Mouse (Mus musculus) ES-E14 (cell line): ENCODE data around the gene Fam25c. TPM values are rescaled to one million over a fixed set of nuclear protein-coding genes. Genes with fewer than 3 reads are reported as not detected.

ENCODE experiments used
- DNase-seq: peaks from one replicate; pipeline ENCODE4 v3.0.0-alpha.2; 2013; ENCODE audit warnings: low read depth, low spot score
- H3K27ac ChIP-seq: 2 replicates; pipeline ENCODE4 v1.5.1; 2012; ENCODE audit warnings: low read depth, mild to moderate bottlenecking, low read length, moderate library complexity, mixed read lengths; ENCODE audit not compliant: poor library complexity, insufficient read depth, severe bottlenecking
- H3K36me3 ChIP-seq: 2 replicates; pipeline ENCODE4 v1.6.1; 2012; ENCODE audit warnings: mild to moderate bottlenecking, low read length, moderate library complexity, mixed read lengths; ENCODE audit not compliant: control insufficient read depth, poor library complexity, insufficient read depth, severe bottlenecking
- H3K4me1 ChIP-seq, 2 experiments: fragments of 150-350 bp in 1 of 2; sonication (generic) in 1 of 2; 2 replicates each; pipeline ENCODE4 v1.6.1; 2012; ENCODE audit warnings: low read length in 2 of 2, mild to moderate bottlenecking in 1 of 2, mixed read lengths in 1 of 2; ENCODE audit not compliant: control insufficient read depth in 2 of 2, insufficient read depth in 2 of 2, poor library complexity in 1 of 2
- H3K4me3 ChIP-seq, 2 experiments: fragments of 150-350 bp in 1 of 2; sonication (generic) in 1 of 2; 2 replicates each; pipeline ENCODE4 v1.5.1; 2012; ENCODE audit warnings: low read length in 2 of 2, low read depth in 1 of 2, mild to moderate bottlenecking in 1 of 2, mixed read lengths in 1 of 2; ENCODE audit not compliant: insufficient read depth in 1 of 2, poor library complexity in 1 of 2, severe bottlenecking in 1 of 2
- H3K9ac ChIP-seq: 2 replicates; pipeline ENCODE4 v1.6.1; 2012; ENCODE audit warnings: low read depth, mild to moderate bottlenecking, low read length, mixed read lengths; ENCODE audit not compliant: poor library complexity, insufficient read depth, severe bottlenecking
- H3K9me3 ChIP-seq: fragments of 150-350 bp; sonication (generic); 2 replicates; pipeline ENCODE4 v1.6.1; 2012; ENCODE audit warnings: low read depth, mild to moderate bottlenecking, low read length; ENCODE audit not compliant: control insufficient read depth, insufficient read depth
- CHD2 ChIP-seq: IDR thresholded peaks from 2 replicates; pipeline ENCODE4 v1.6.1; 2014; ENCODE audit warnings: mild to moderate bottlenecking, low read depth, low read length, inconsistent platforms
- HCFC1 ChIP-seq: IDR thresholded peaks from 2 replicates; pipeline ENCODE4 v1.6.1; 2012; ENCODE audit warnings: low read length, inconsistent platforms, borderline replicate concordance; ENCODE audit not compliant: insufficient read depth
- MAFK ChIP-seq: IDR thresholded peaks from 2 replicates; pipeline ENCODE4 v1.6.1; 2014; ENCODE audit warnings: mild to moderate bottlenecking, low read depth, low read length, inconsistent platforms; ENCODE audit not compliant: insufficient read depth
- ZC3H11A ChIP-seq: IDR thresholded peaks from 2 replicates; pipeline ENCODE4 v1.6.1; 2012; ENCODE audit warnings: low read depth, mild to moderate bottlenecking, inconsistent platforms, low read length, borderline replicate concordance
- ZNF384 ChIP-seq: IDR thresholded peaks from 2 replicates; pipeline ENCODE4 v1.6.1; 2012; ENCODE audit warnings: low read depth, low read length, inconsistent platforms
- in situ Hi-C, 2 experiments: fragments of 600-800 bp; cut with MboI; formaldehyde crosslinking; loops; one replicate each; pipeline ENCODE4 v1.15.1; 2025; ENCODE audit warnings: low sequenced_read_pairs in 2 of 2, inconsistent platforms in 1 of 2; ENCODE audit not compliant: unreplicated experiment in 2 of 2
- total RNA-seq: library from RNA; depleted of rRNA; stranded (reverse); fragments of 300-350 nt; gene quantifications from 2 replicates; pipeline ENCODE4 v1.2.3, GENCODE M21; 2012

The Fam25c gene
- total RNA-seq, 1 experiment: 145 TPM

GRCm38 (mm10) chr14:34399301-34399700 is 44.1 kb upstream of the Fam25c start:
- peak overlapping the region; percentile 9; the same call in 1 of the 2 replicates for H3K9ac ChIP-seq
- peaks cover 4% of the 10 kb centered on the region; the same call in 1 of the 2 replicates for H3K36me3 ChIP-seq
- no peak for DNase-seq

GRCm38 (mm10) chr14:34398901-34399300 is 43.7 kb upstream of the Fam25c start:
- in situ Hi-C loops: loop anchor here in 1 of 2 experiments (10.0 kb wide), 1 partner anchor 314 kb away; the partner anchor contains the start of gene Anxa8
- peaks cover 4% of the 10 kb centered on the region; the same call in 1 of the 2 replicates for H3K36me3 ChIP-seq

More at GRCm38 (mm10) chr14:34399301-34399700, 44.1 kb upstream of the Fam25c start:
- Histone ChIP-seq H3K4me3 (peak overlapping the region; percentile 43 to 56; a peak in 2 of 4 replicates), H3K27ac (no peak overlapping the region), H3K4me1 (no peaks in the 10 kb centered on the region), H3K9me3 (no peaks in the 10 kb centered on the region)
- in situ Hi-C loops: loop anchor here in 1 of 2 experiments (10.0 kb wide), 1 partner anchor 314 kb away; the partner anchor contains the start of gene Anxa8
- TF ChIP-seq HCFC1 (no peak), CHD2 (no peak), ZC3H11A (no peak), ZNF384 (no peak), MAFK (no peak)

DNA sequence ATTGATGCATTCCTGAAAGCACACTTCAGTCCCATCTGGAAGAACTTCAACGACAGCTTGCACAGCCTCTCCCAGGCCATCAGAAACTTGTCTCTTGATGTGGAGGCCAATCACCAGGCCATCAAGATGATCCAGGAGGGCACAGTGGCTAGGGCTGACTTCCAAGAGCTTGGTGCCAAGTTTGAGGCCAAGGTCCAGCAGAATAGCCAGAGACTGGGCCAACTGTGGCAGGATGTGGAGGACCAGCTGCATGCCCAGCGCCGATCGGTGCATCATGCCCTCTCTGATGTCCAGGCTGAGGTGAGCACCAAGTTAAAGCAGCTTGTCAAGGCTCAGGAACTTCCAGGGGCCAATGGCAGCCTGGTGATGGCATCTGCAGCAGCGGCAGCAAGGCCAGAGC is 42.6 kb upstream of the Fam25c start:
- Histone ChIP-seq H3K27ac (no peak overlapping the region), H3K36me3 (peaks cover 4% of the 10 kb centered on the region; the same call in 1 of the 2 replicates), H3K4me1 (no peaks in the 10 kb centered on the region), H3K4me3 (no peak overlapping the region), H3K9me3 (no peaks in the 10 kb centered on the region), H3K9ac (no peak overlapping the region)
- in situ Hi-C loops: loop anchor here in 1 of 2 experiments (10.0 kb wide), 1 partner anchor 313 kb away; the partner anchor contains the start of gene Anxa8
- no peak for DNase-seq
- TF ChIP-seq HCFC1 (no peak), MAFK (no peak), ZNF384 (no peak), CHD2 (no peak), ZC3H11A (no peak)

More at GRCm38 (mm10) chr14:34398901-34399300, 43.7 kb upstream of the Fam25c start:
- TF ChIP-seq CHD2 (no peak), ZNF384 (no peak), MAFK (no peak), HCFC1 (no peak), ZC3H11A (no peak)
- DNase-seq: no peak
- no peak overlapping the region for H3K27ac ChIP-seq
- H3K4me3 ChIP-seq: peak overlapping the region; percentile 43 to 56
- no peaks in the 10 kb centered on the region for H3K9me3 ChIP-seq
- H3K4me1 ChIP-seq: no peaks in the 10 kb centered on the region
- H3K9ac ChIP-seq: peak overlapping the region; percentile 9

- H3K36me3 ChIP-seq: peaks cover 4% of the 10 kb centered on the region; the same call in 1 of the 2 replicates
- no peak overlapping the region for H3K9ac ChIP-seq
- DNase-seq: no peak
- no peaks in the 10 kb centered on the region for H3K9me3 ChIP-seq
- no peaks in the 10 kb centered on the region for H3K4me1 ChIP-seq
- in situ Hi-C loops: loop anchor here in 1 of 2 experiments (10.0 kb wide), 1 partner anchor 308 kb away; the partner anchor contains the start of gene Anxa8
- no peak overlapping the region for H3K4me3 ChIP-seq
- TF ChIP-seq ZNF384 (no peak), ZC3H11A (no peak), MAFK (no peak), HCFC1 (no peak), CHD2 (no peak)
- H3K27ac ChIP-seq: no peak overlapping the region
Measured at GRCm38 (mm10) chr14:34393295-34393694, 38.1 kb upstream of the Fam25c start.
